Mouse (Mus musculus): ENCODE measurements around the gene Zfp385c. TPM values are rescaled to one million over a fixed set of nuclear protein-coding genes. Genes with fewer than 3 reads are reported as not detected.
A peak's percentile ranks its signal among the peaks of the same experiment; 100 is the strongest.
"Not testable (repeated sequence)": the region's sequence is repeated elsewhere in the genome, so short reads cannot be mapped to it uniquely, and the experiment has no call there.

Zfp385c gene
- polyA plus RNA-seq, 1 experiment from 2014 or later, result 0.31 TPM

GRCm38 (mm10) chr11:100655589-100655988 is 36.7 kb downstream of the Zfp385c start:
- WGBS, result 61% methylated on average over 2 of the region's 3 CpGs
- H3K27me3 ChIP-seq (replicated peaks; ENCODE audit: control insufficient read depth, insufficient read depth, low read length); ATAC-seq; H3K27ac ChIP-seq (ENCODE audit: low read length); H3K4me3 ChIP-seq (ENCODE audit: low read length); H3K4me2 ChIP-seq (ENCODE audit: low read depth, low read length); H3K9me3 ChIP-seq (ENCODE audit: control insufficient read depth, low read length); H3K9ac ChIP-seq (ENCODE audit: low read depth, low read length); H3K4me1 ChIP-seq (ENCODE audit: control insufficient read depth, insufficient read depth, low read length); H3K36me3 ChIP-seq (ENCODE audit: control insufficient read depth, insufficient read depth, low read length): not testable (repeated sequence)

- no peak overlapping the region for H3K4me3 ChIP-seq (ENCODE audit: low read length)
- no peaks in the 10 kb centered on the region for H3K36me3 ChIP-seq (ENCODE audit: control insufficient read depth, insufficient read depth, low read length)
- ATAC-seq, result no peak
- no peak overlapping the region for H3K9ac ChIP-seq (ENCODE audit: low read depth, low read length)
- 30% methylated on average over 3 of the region's 3 CpGs for WGBS
- no peaks in the 10 kb centered on the region for H3K4me1 ChIP-seq (ENCODE audit: control insufficient read depth, insufficient read depth, low read length)
- no peaks in the 10 kb centered on the region for H3K9me3 ChIP-seq (ENCODE audit: control insufficient read depth, low read length)
- H3K27ac ChIP-seq (ENCODE audit: low read length), result no peak overlapping the region
- H3K27me3 ChIP-seq (replicated peaks; ENCODE audit: control insufficient read depth, insufficient read depth, low read length), result peaks cover 12% of the 10 kb centered on the region
- H3K4me2 ChIP-seq (ENCODE audit: low read depth, low read length), result no peak overlapping the region
Observed at GRCm38 (mm10) chr11:100651748-100652147, 40.5 kb downstream of the Zfp385c start.

- no peak overlapping the region for H3K27ac ChIP-seq (ENCODE audit: low read length)
- H3K9me3 ChIP-seq (ENCODE audit: control insufficient read depth, low read length), result no peaks in the 10 kb centered on the region
- WGBS, result 17% methylated on average over 8 of the region's 8 CpGs
- ATAC-seq, result no peak
- no peak overlapping the region for H3K9ac ChIP-seq (ENCODE audit: low read depth, low read length)
- H3K4me1 ChIP-seq (ENCODE audit: control insufficient read depth, insufficient read depth, low read length), result no peaks in the 10 kb centered on the region
- H3K27me3 ChIP-seq (replicated peaks; ENCODE audit: control insufficient read depth, insufficient read depth, low read length), result peaks cover 12% of the 10 kb centered on the region
- no peak overlapping the region for H3K4me3 ChIP-seq (ENCODE audit: low read length)
- H3K4me2 ChIP-seq (ENCODE audit: low read depth, low read length), result no peak overlapping the region
- H3K36me3 ChIP-seq (ENCODE audit: control insufficient read depth, insufficient read depth, low read length), result no peaks in the 10 kb centered on the region
Observed at GRCm38 (mm10) chr11:100651205-100651604, 41.0 kb downstream of the Zfp385c start.

GRCm38 (mm10) chr11:100648405-100648804 is 43.9 kb downstream of the Zfp385c start:
- Histone ChIP-seq H3K9me3 (ENCODE audit: control insufficient read depth, low read length) (no peaks in the 10 kb centered on the region), H3K9ac (ENCODE audit: low read depth, low read length) (no peak overlapping the region), H3K4me1 (ENCODE audit: control insufficient read depth, insufficient read depth, low read length) (no peaks in the 10 kb centered on the region), H3K4me2 (ENCODE audit: low read depth, low read length) (no peak overlapping the region), H3K4me3 (ENCODE audit: low read length) (no peak overlapping the region), H3K27me3 (replicated peaks; ENCODE audit: control insufficient read depth, insufficient read depth, low read length) (peaks cover 12% of the 10 kb centered on the region), H3K27ac (ENCODE audit: low read length) (no peak overlapping the region), H3K36me3 (ENCODE audit: control insufficient read depth, insufficient read depth, low read length) (no peaks in the 10 kb centered on the region)
- ATAC-seq, result no peak
- WGBS, result 83% methylated on average over 8 of the region's 8 CpGs

- no peaks in the 10 kb centered on the region for H3K9me3 ChIP-seq (ENCODE audit: control insufficient read depth, low read length)
- 4% methylated on average over 1 of the region's 1 CpGs for WGBS
- H3K27me3 ChIP-seq (replicated peaks; ENCODE audit: control insufficient read depth, insufficient read depth, low read length), result peaks cover 9% of the 10 kb centered on the region
- no peak overlapping the region for H3K9ac ChIP-seq (ENCODE audit: low read depth, low read length)
- ATAC-seq, result no peak
- no peak overlapping the region for H3K4me3 ChIP-seq (ENCODE audit: low read length)
- H3K27ac ChIP-seq (ENCODE audit: low read length), result no peak overlapping the region
- no peak overlapping the region for H3K4me2 ChIP-seq (ENCODE audit: low read depth, low read length)
- no peaks in the 10 kb centered on the region for H3K4me1 ChIP-seq (ENCODE audit: control insufficient read depth, insufficient read depth, low read length)
- H3K36me3 ChIP-seq (ENCODE audit: control insufficient read depth, insufficient read depth, low read length), result no peaks in the 10 kb centered on the region
Observed at GRCm38 (mm10) chr11:100646265-100646664, 46.0 kb downstream of the Zfp385c start.

- Histone ChIP-seq H3K27me3 (replicated peaks; ENCODE audit: control insufficient read depth, insufficient read depth, low read length) (peaks cover 11% of the 10 kb centered on the region), H3K27ac (ENCODE audit: low read length) (no peak overlapping the region), H3K4me2 (ENCODE audit: low read depth, low read length) (no peak overlapping the region), H3K4me3 (ENCODE audit: low read length) (no peak overlapping the region), H3K9ac (ENCODE audit: low read depth, low read length) (no peak overlapping the region), H3K36me3 (ENCODE audit: control insufficient read depth, insufficient read depth, low read length) (no peaks in the 10 kb centered on the region), H3K4me1 (ENCODE audit: control insufficient read depth, insufficient read depth, low read length) (0 out of 2 replicates have a peak, but pooled peaks cover 8% of the 10 kb centered on the region), H3K9me3 (ENCODE audit: control insufficient read depth, low read length) (no peaks in the 10 kb centered on the region)
- WGBS, result 64% methylated on average over 15 of the region's 15 CpGs
- ATAC-seq, result no peak
Observed at GRCm38 (mm10) chr11:100643612-100644575, 48.4 kb downstream of the Zfp385c start.

GRCm38 (mm10) chr11:100640159-100640906 is 51.9 kb downstream of the Zfp385c start:
- 7% methylated on average over 52 of the region's 52 CpGs for WGBS
- Histone ChIP-seq H3K4me3 (ENCODE audit: low read length) (peak overlapping the region; percentile 33), H3K27me3 (replicated peaks; ENCODE audit: control insufficient read depth, insufficient read depth, low read length) (peaks cover 11% of the 10 kb centered on the region), H3K9me3 (ENCODE audit: control insufficient read depth, low read length) (no peaks in the 10 kb centered on the region), H3K4me2 (ENCODE audit: low read depth, low read length) (peak overlapping the region; percentile 55), H3K9ac (ENCODE audit: low read depth, low read length) (peak overlapping the region; percentile 41; the same call in 1 of the 2 replicates), H3K4me1 (ENCODE audit: control insufficient read depth, insufficient read depth, low read length) (0 out of 2 replicates have a peak, but pooled peaks cover 8% of the 10 kb centered on the region), H3K27ac (ENCODE audit: low read length) (no peak overlapping the region), H3K36me3 (ENCODE audit: control insufficient read depth, insufficient read depth, low read length) (no peaks in the 10 kb centered on the region)
- no peak for ATAC-seq

GRCm38 (mm10) chr11:100634530-100634929 is 57.7 kb downstream of the Zfp385c start:
- no peaks in the 10 kb centered on the region for H3K4me1 ChIP-seq (ENCODE audit: control insufficient read depth, insufficient read depth, low read length)
- no peak for ATAC-seq
- H3K36me3 ChIP-seq (ENCODE audit: control insufficient read depth, insufficient read depth, low read length), result no peaks in the 10 kb centered on the region
- no peak overlapping the region for H3K9ac ChIP-seq (ENCODE audit: low read depth, low read length)
- no peak overlapping the region for H3K4me2 ChIP-seq (ENCODE audit: low read depth, low read length)
- H3K4me3 ChIP-seq (ENCODE audit: low read length), result no peak overlapping the region
- H3K27ac ChIP-seq (ENCODE audit: low read length), result no peak overlapping the region
- no peaks in the 10 kb centered on the region for H3K9me3 ChIP-seq (ENCODE audit: control insufficient read depth, low read length)
- peaks cover 3% of the 10 kb centered on the region; the same call in 1 of the 2 replicates for H3K27me3 ChIP-seq (replicated peaks; ENCODE audit: control insufficient read depth, insufficient read depth, low read length)
- 71% methylated on average over 7 of the region's 7 CpGs for WGBS

- Histone ChIP-seq H3K4me3 (ENCODE audit: low read length) (no peak overlapping the region), H3K27ac (ENCODE audit: low read length) (no peak overlapping the region), H3K27me3 (replicated peaks; ENCODE audit: control insufficient read depth, insufficient read depth, low read length) (no peaks in the 10 kb centered on the region; the same call in 1 of the 2 replicates), H3K4me2 (ENCODE audit: low read depth, low read length) (no peak overlapping the region), H3K36me3 (ENCODE audit: control insufficient read depth, insufficient read depth, low read length) (peaks cover 12% of the 10 kb centered on the region), H3K9ac (ENCODE audit: low read depth, low read length) (no peak overlapping the region), H3K9me3 (ENCODE audit: control insufficient read depth, low read length) (no peaks in the 10 kb centered on the region), H3K4me1 (ENCODE audit: control insufficient read depth, insufficient read depth, low read length) (peaks cover 25% of the 10 kb centered on the region)
- ATAC-seq, result no peak
- WGBS, result 49% methylated on average over 13 of the region's 13 CpGs
Observed at GRCm38 (mm10) chr11:100628862-100629352, 63.3 kb downstream of the Zfp385c start.
